Mouse (Mus musculus) thymus, adult 2 months (tissue): ENCODE measurements around the gene Fam107b. TPM values are rescaled to one million over a fixed set of nuclear protein-coding genes. Genes with fewer than 3 reads are reported as not detected.

Source experiments
- DNase-seq: peaks from one replicate; pipeline ENCODE4 v3.0.0; 2021
- H3K27ac ChIP-seq: fragments of 200-500 bp; 2 replicates; pipeline ENCODE4 v1.5.1; 2012; ENCODE audit warnings: low read length, control low read depth; ENCODE audit not compliant: control insufficient read depth, insufficient read depth
- H3K27me3 ChIP-seq: fragments of 200-500 bp; 2 replicates; pipeline ENCODE4 v1.6.1; 2012; ENCODE audit warnings: mild to moderate bottlenecking, low read length, moderate library complexity, mixed read lengths; ENCODE audit not compliant: control insufficient read depth, insufficient read depth
- H3K36me3 ChIP-seq: fragments of 200-500 bp; 2 replicates; pipeline ENCODE4 v1.6.1; 2012; ENCODE audit warnings: mild to moderate bottlenecking, low read length, moderate library complexity; ENCODE audit not compliant: control insufficient read depth, insufficient read depth
- H3K4me1 ChIP-seq: fragments of 200-500 bp; replicated peaks from 2 replicates; pipeline ENCODE4 v1.6.1; 2012; ENCODE audit warnings: low read length; ENCODE audit not compliant: control insufficient read depth, insufficient read depth
- H3K4me3 ChIP-seq: fragments of 200-500 bp; 2 replicates; pipeline ENCODE4 v1.5.1; 2012; ENCODE audit warnings: mild to moderate bottlenecking, low read length, control low read depth, moderate library complexity; ENCODE audit not compliant: control insufficient read depth, insufficient read depth
- CTCF ChIP-seq: fragments of 200-500 bp; IDR thresholded peaks from 2 replicates; pipeline ENCODE4 v1.5.1; 2012; ENCODE audit warnings: mild to moderate bottlenecking, control low read depth, low read length, moderate library complexity, borderline replicate concordance; ENCODE audit not compliant: control insufficient read depth, poor library complexity, insufficient read depth; ENCODE audit errors: extremely low read depth
- POLR2A ChIP-seq: fragments of 200-500 bp; IDR thresholded peaks from 2 replicates; pipeline ENCODE4 v1.6.1; 2012; ENCODE audit warnings: mild to moderate bottlenecking, low read length, control low read depth, moderate library complexity; ENCODE audit not compliant: control insufficient read depth, poor library complexity, insufficient read depth; ENCODE audit errors: extremely low read depth
- WGBS: fragments of 180-500 bp; shearing (Covaris S2); methylation state at CpG from one replicate; pipeline ENCODE4 v1.1.7; 2018; 5-methylcytosine and 5-hydroxymethylcytosine counted together
- polyA plus RNA-seq: library from polyadenylated mRNA; depleted of rRNA; stranded (reverse); fragments of >200 nt; gene quantifications from 2 replicates; pipeline ENCODE4 v1.2.3, GENCODE M21; 2012

Fam107b gene
- polyA plus RNA-seq, 1 experiment = 81.3 TPM

DNA sequence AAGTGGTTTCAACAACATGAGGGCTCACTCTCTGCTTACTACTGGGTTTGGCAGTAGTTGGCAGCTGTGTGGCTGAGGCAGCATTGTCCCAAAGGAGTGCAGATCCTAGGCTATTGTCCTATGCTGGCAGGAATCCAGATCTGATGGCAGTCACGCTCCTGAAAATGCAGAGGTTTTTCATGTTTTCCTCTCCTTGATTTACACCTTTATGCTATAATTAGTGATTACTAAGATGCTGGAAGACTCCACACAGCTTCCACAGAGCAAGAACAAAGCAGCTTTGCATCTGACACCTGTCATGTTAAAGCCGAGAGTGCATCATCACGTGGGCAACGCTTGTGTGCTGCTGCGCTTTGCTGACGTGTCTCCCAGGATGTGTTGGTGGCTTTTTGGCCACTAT lies 172.2 kb downstream of the Fam107b start:
- Histone ChIP-seq H3K4me3 (no peak overlapping the region), H3K36me3 (no peaks in the 10 kb centered on the region), H3K27ac (peak overlapping the region; percentile 3; the same call in 1 of the 2 replicates), H3K4me1 (peaks cover 48% of the 10 kb centered on the region), H3K27me3 (no peaks in the 10 kb centered on the region)
- TF ChIP-seq CTCF = no peak
- TF ChIP-seq POLR2A = no peak
- WGBS = 32% methylated on average over 6 of the region's 6 CpGs
- DNase-seq = no peak

DNA sequence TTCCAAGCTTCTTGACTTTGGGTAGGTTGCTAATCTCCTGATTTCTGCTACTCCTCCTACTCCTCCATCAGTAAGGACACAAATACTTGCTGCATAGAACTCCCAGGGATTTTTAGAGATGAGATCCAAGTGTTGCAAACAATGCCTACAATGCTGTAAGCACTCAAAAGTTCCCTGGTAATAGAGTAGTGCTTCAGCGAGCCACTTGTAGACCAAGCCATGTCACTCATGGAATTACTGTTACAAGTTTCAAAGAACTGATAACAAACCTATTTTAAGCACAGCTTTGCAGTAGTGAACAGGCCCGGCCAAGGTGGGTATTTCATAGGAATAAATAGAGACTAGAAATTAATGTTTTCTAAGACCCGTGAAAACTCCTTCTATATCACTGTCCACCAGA lies 174.8 kb downstream of the Fam107b start:
- no peak for DNase-seq
- H3K4me3 ChIP-seq = no peak overlapping the region
- WGBS = 91% methylated on average over 3 of the region's 3 CpGs
- TF ChIP-seq CTCF = no peak
- TF ChIP-seq POLR2A = no peak
- peaks cover 51% of the 10 kb centered on the region for H3K4me1 ChIP-seq
- no peaks in the 10 kb centered on the region for H3K27me3 ChIP-seq
- no peak overlapping the region for H3K27ac ChIP-seq
- no peaks in the 10 kb centered on the region for H3K36me3 ChIP-seq

DNA sequence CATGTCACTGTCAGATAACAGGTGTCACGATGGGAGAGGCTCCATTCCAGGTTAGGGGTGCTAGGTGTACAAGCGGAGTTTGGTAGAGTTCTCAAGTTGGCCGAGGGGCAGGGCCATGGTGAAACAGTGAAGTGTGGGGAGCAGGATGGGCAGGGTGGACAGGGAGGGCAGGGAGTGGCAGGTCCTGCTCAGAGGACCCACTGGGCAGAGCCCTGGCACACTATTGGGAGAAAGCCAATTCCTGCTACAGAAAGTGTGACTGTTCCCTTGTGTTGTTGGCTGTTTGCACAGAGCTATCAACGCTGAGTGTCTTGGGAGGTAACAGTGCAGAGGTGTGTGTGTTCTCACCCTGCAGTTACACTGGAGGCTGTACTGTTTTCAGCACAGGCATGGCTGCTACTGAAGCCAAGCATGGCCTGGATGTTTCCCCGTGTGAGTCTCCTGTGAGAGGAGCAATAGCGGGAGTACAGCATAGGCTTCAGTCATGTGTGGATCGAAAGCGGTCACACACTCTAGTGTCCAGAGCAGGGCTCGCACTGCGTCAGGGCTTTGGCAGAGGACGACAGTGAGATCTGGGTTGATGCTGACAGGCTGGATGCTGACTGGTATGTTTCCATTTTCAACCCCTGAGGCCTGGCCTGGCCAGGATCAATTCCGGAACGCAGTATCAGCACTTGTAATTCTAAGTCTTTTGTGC lies 175.8 kb downstream of the Fam107b start:
- 93% methylated on average over 13 of the region's 13 CpGs for WGBS
- no peak overlapping the region for H3K27ac ChIP-seq

DNA sequence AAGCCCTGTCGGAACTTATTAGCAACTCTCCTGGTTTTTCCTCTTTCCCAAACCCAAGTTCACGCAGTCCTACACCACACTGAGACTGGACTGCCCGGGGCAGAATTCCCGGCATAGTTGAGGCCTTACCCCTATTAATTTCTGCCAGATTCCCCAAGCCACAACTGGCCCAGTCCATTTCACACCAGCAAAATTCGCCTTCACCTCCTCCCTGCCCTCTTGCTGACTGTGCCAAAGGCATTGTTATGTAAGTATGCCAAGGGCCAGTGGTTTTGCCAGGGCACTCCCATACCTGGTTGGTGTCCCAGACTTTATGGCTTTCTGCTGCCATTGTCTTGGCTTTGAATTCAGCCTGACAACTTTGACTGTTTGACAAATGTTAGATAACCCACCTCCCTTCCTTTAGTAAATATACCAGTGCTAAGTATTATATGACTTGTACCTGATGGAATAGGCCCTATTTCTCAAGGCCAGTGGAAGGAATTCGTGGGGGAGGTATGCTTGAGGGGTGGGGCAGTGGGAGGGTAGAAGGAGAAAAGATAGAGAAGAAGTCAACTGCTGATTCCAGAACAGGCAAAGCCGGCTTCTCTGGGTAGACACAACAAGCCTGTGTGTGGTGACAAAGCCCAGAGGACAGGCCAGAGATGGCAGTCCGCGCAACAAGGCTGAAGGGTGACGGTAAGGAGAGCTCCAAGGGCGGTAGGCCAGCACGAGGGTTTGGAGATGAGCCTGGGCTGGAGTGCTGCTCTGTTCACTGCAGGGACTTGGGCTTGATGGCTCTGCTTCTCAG lies 178.6 kb downstream of the Fam107b start:
- no peak overlapping the region for H3K4me3 ChIP-seq
- H3K27ac ChIP-seq = peak overlapping the region; percentile 69
- peaks cover 50% of the 10 kb centered on the region for H3K4me1 ChIP-seq

More for the DNA sequence above, 175.8 kb downstream of the Fam107b start:
- no peaks in the 10 kb centered on the region for H3K27me3 ChIP-seq
- H3K36me3 ChIP-seq = no peaks in the 10 kb centered on the region
- H3K4me1 ChIP-seq = peaks cover 49% of the 10 kb centered on the region
- H3K4me3 ChIP-seq = no peak overlapping the region
- DNase-seq = no peak
- TF ChIP-seq CTCF (no peak), POLR2A (no peak)

DNA sequence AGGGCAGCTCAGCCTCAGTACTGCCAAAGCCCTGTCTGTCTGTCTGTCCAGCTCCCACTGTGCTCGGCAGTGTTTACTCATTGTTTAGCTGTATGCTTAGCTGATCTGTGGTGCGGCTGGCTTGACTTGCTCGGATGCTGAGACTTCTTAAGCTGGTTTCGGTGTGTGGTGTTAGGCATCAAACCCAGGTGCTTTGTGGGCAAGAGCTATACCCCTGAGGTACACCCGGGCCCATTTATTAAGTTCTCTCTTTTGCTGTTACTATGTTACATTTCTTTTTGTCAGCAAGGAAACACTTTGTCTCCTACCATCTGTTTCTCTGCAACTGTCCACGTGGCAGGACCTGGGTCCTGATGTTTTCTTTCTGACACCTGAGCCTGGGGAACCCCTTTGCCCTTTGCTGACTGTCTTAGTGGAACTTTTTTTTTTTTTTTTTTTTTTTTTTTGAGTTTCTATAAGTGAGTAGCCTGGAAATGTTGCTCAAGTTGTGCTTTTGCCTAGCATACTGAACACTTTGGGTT lies 179.3 kb downstream of the Fam107b start:
- TF ChIP-seq POLR2A = no peak
- TF ChIP-seq CTCF = no peak
- H3K4me1 ChIP-seq = peaks cover 57% of the 10 kb centered on the region
- 4% methylated on average over 6 of the region's 6 CpGs for WGBS
- H3K4me3 ChIP-seq = no peak overlapping the region
- H3K36me3 ChIP-seq = no peaks in the 10 kb centered on the region
- H3K27ac ChIP-seq = peak overlapping the region; percentile 69
- H3K27me3 ChIP-seq = no peaks in the 10 kb centered on the region
- no peak for DNase-seq

More for the DNA sequence above, 178.6 kb downstream of the Fam107b start:
- DNase-seq = no peak
- Histone ChIP-seq H3K27me3 (no peaks in the 10 kb centered on the region), H3K36me3 (no peaks in the 10 kb centered on the region)
- WGBS = 78% methylated on average over 12 of the region's 12 CpGs
- TF ChIP-seq CTCF = no peak
- no peak for TF ChIP-seq POLR2A

DNA sequence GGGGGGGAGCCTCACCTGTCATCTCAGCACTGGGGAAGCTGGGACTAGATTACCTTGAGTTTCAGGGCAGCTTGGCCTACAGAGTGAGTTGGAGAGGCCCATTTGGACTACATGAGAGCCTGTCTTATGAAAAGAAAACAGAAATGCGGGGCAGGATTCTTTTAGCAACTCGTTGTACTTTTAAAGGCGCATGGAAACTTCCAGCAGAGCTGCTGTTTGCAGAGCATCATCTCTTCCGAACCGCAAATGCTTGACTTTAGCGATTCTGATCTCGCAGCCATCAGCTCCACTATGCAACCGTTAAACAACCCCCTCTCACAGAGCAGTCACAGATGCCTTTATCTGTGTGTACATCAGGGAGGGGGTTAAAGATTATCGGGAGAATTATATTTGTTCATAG lies 179.8 kb downstream of the Fam107b start:
- WGBS = 76% methylated on average over 9 of the region's 9 CpGs
- no peak for DNase-seq
- Histone ChIP-seq H3K36me3 (no peaks in the 10 kb centered on the region), H3K4me1 (peaks cover 60% of the 10 kb centered on the region), H3K27me3 (no peaks in the 10 kb centered on the region), H3K27ac (peak overlapping the region; percentile 69; the same call in 1 of the 2 replicates), H3K4me3 (no peak overlapping the region)
- TF ChIP-seq POLR2A (no peak), CTCF (no peak)

DNA sequence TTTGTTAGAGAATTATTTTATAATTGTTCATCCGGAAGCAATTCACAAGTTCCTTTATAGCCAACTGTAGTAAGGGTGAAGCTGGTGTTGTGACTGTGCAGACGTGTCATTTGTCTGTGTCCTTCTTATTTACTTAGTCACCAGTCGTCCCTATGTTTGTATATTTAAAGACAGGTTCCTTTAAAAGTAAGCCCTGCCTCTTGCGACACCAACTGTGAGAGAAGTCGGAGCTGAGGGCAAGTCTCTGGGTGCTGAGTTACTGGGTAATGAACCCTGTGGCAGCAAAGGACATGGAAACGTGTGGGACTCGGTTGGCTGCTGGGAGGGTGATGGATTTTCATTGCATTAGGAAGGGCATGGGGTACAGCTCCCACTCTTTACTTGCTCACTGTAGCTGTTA lies 182.1 kb downstream of the Fam107b start:
- DNase-seq = no peak
- peaks cover 71% of the 10 kb centered on the region for H3K4me1 ChIP-seq
- H3K27me3 ChIP-seq = no peaks in the 10 kb centered on the region
- TF ChIP-seq POLR2A = no peak
- TF ChIP-seq CTCF = no peak
- H3K36me3 ChIP-seq = no peaks in the 10 kb centered on the region
- no peak overlapping the region for H3K4me3 ChIP-seq
- 40% methylated on average over 7 of the region's 7 CpGs for WGBS
- peak overlapping the region; percentile 5; the same call in 1 of the 2 replicates for H3K27ac ChIP-seq
